Mouse (Mus musculus) left cerebral cortex, postnatal 14 days (tissue): ENCODE results near the gene Ptov1. TPM values are rescaled to one million over a fixed set of nuclear protein-coding genes. Genes with fewer than 3 reads are reported as not detected.
A peak's percentile ranks its signal among the peaks of the same experiment; 100 is the strongest.

Experiments used
- DNase-seq, 2 experiments: peaks; one replicate each; pipeline ENCODE4 v3.0.0; 2021 to 2022; ENCODE audit warnings: low spot score in 2 of 2, mixed read lengths in 1 of 2
- intact Hi-C: fragments of 180-260 bp; cut with DNase I; formaldehyde crosslinking; loops from one replicate; pipeline ENCODE4 v1.15.1; 2025
- microRNA-seq, 2 experiments: library from miRNA; unstranded; fragments of <30 nt; microRNA quantifications; one replicate each; pipeline ENCODE4 v1.2.0; 2022
- total RNA-seq, 2 experiments: library from RNA; stranded (reverse); gene quantifications; 2 replicates each; pipeline ENCODE4 v1.2.3; 2021

Gene Ptov1
- total RNA-seq, 2 experiments from 2014 or later = 263 to 271 TPM

DNA sequence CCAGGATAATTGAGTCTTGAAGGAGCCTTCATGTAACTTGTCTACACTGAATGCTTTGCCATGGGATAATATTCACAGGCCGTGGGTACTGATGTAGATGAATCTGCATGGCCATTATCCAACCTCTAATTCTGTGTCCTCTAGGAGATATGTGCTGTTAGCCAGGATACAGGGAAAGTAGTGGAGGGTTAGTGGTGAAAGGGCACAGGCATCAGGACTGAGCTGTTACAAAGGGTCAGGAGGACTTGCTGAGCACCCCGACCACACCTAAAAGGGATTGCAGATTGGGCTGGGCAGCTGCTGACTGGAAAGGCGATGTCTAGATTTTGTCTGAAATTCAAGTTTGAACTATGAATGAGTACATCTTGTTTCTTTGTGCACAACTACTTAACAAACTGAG is 49.1 kb downstream of the Ptov1 start:
- DNase-seq = no peak
- intact Hi-C loops = no loop called here

DNA sequence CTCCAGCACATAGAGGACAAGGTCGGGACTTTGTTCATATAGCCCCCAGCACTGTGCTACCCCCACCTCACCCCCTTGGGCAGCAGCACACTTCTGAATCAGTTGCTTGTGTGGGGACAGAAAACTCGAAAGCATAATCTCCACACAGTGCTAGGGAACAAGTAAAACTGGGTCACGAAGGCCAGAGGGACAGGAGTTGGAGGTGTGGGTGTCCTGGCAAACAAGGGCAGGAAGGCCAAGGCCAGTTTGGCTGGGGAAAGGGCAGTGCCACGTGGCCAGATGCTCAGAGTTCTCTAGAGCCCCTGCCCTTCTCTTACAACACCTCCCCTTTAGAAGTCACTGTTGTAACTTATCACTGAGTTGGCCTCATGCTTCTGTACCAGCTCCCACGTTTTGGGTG is 49.7 kb downstream of the Ptov1 start:
- intact Hi-C loops = loop anchor here (5.0 kb wide), 1 partner anchor 73 kb away; the partner anchor contains the start of gene Vrk3

DNA sequence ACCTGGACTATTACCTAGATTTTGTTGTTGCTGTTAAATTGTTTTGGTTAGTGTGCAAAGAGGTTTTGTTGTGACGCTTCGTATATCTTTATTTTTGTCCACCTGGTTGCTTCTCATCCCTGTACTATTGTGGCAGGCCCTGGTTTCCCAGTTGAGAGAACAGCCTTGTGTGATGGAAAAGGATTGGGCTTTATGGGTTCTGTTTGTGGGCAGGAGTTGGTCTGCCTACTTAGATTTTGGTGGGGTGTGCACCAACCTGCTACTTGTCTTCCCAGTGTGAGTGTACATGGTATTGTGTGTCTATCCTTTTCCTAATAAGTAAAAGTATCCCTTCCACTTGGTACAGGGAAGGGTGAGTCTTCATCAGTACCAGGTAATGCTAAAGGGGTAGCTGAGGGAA is 50.2 kb downstream of the Ptov1 start:
- intact Hi-C loops = loop anchor here (5.0 kb wide), 1 partner anchor 72 kb away; the partner anchor contains the start of gene Vrk3
- peak in 1 of 2 experiments; percentile 0 for DNase-seq

More for the DNA sequence above, 49.7 kb downstream of the Ptov1 start:
- peak; percentile 0 to 1 for DNase-seq

DNA sequence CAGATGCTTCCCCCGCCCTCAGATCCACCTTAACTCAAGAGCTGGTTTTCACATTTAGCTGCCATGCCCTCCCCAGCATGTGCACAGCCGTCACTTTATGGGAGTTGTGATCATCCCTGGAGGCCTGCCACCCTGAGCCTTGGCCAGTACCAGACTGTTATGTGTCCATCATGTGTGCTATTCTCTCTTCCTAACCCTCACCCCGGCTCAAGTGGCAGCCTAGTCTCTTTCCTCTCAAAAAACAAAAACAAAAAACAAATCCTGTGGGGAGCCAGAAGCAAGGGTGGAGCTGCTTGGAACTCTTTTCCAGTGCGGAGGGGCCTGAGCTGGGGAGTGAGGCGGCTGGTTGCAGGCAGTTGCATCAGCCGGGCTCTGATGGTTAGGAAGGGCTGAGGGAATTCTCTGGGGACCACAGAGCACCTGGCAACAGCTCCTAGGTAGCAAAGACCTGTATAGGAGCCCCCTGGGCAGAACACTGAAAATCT is 50.8 kb downstream of the Ptov1 start:
- intact Hi-C loops = loop anchor here (5.0 kb wide), 1 partner anchor 71 kb away; the partner anchor contains the start of gene Vrk3
- peak in 1 of 2 experiments; percentile 34 for DNase-seq

DNA sequence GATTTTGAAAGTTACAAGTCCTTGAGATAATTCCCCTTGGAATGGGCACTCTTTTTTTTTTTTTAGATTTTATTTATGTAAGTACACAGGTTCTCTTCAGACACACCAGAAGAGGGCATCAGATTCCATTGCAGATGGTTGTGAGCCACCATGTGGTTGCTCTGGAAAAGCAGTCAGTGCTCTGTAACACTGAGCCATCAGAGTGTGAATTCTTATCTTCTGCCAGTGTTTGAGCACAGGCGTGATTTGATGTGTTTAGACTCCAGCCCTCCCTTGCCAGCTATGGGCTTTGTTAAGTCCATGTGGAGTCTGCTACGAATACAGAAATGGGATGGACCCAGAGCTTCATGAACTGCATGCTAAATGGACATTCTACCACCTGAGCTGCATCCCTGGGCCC is 51.4 kb downstream of the Ptov1 start:
- DNase-seq = peak; percentile 17 to 48
- intact Hi-C loops = loop anchor here (5.0 kb wide), 1 partner anchor 71 kb away; the partner anchor contains the start of gene Vrk3

DNA sequence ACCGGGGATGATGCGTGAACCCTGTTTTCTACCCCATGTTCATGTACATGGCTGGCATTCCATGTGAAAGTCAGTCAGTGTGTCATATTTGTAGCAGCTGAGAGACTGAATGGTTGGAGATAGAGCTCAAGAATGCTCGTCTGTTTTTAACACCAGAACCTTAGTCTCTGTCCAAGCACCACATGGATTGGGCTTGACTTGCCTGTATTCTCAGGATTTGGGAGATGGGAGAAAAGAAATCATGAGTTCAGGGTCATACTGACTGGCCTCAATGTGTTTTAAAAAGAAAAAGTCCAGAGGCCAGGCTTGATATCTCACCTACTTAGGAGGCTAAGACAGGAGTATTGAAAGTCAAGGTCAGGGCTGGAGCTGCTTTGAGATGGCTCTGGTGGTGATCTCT is 52.1 kb downstream of the Ptov1 start:
- intact Hi-C loops = loop anchor here (5.0 kb wide), 1 partner anchor 70 kb away; the partner anchor contains the start of gene Vrk3

DNA sequence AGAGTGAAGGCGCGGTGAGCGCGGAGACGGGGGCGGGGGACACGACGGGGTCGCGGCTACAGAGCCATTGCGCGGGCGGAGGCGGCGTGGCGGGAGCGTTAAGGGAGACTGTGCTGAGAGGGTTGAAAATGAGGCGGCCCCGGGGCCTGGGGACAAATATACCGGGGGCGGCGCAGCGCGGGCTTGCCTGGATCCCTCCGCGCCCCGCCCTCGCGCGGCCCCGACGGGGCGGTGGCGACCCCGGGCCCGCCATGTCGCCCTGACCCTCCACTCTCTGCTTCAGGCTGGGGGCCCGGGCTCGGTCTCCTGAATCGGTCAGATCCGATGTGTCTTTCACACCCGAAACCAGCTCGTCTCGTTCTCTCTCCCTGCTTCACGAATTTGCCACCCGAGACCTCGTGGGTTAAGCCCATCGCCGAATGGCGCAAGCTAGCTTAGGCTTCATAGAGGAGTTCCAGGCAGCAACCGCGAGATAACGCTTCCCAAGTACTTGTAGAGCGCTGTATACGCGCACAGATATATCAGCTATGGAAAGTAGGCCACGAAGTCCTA is 53.0 kb downstream of the Ptov1 start, which contains the start of gene Atf5:
Atf5 (minus strand) TSS at position 189 of the 552 bp plus-strand sequence.
- intact Hi-C loops = loop anchor here (5.0 kb wide), 1 partner anchor 69 kb away; the partner anchor contains the start of gene Vrk3
- DNase-seq = peak; percentile 51 to 58

More for the DNA sequence above, 52.1 kb downstream of the Ptov1 start:
- DNase-seq = no peak

DNA sequence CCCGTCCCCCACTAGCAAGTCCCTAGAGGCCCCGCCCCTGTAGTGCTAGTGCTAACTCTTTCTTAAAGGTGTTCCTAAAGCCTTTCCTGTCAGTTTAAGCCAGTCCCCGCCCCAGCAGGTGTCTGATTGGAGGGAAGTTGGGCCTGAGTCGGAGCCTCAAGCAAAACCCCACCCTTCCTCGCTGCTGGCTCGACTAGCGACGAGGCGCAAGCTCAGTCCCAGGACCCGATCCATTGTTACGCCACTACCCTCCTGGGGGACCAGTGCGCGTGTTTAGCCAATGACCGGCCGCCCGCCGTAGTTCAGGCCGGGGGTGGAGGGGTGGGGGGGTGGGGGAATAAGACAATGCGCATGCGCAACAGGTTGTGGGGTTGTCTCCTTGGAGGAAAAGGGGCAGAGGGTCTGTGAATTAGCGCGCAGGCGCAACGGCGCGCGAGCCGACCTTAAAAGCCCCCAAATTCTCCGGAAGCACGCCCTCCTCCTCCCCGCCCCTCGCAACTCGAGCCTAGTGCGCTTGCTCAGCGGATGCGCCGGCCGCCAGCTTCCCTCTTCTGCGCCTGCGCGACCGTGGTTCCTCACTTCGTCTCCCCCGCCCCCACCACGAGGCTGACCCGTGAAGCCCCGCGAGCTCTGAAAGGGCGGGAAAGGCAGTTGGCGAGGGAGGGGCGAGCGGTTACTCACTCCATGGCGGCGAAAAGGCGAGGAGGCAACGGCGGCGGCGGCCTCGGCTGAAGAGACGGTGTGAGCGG is 53.7 kb downstream of the Ptov1 start, which contains the start of the genes Nup62 and Il4i1:
Nup62 (plus strand) TSS at position 368 of the 749 bp plus-strand sequence.
Il4i1 (plus strand) TSS at position 667 of the 749 bp plus-strand sequence.
- intact Hi-C loops = loop anchor here (5.0 kb wide), 1 partner anchor 69 kb away; the partner anchor contains the start of gene Vrk3
- peak; percentile 99 for DNase-seq

DNA sequence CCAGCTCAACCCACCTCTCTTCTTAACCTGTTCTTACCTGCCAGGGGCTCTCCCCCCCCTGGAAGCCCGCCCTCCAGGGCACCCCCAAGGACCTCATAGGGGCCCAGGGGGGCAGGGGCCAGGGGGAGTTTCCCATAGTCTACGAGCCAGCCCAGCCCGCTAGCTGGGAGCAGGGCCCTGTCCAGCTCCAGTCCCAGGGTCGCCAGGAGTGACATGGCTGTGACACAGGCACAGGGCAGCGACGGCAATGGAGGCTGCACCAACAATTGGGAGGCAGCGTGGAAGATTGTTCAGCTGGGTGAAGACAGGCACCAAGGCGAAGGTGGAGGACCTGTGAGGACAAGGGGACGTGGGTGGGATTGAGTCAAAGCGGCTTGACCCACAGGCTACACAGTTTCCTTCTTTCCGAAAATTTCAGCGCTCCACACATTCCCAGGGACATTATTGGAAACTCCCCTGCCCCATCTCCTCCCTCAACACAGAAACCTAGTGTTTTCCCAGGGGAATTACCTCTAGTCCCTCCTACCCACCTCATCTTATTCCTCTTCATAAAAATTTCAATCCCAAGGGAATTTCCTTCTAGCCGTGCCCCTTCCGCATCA is 54.5 kb downstream of the Ptov1 start:
- DNase-seq = no peak
- intact Hi-C loops = loop anchor here (5.0 kb wide), 2 partner anchors 43 to 68 kb away; partner anchors contain the start of gene Vrk3

DNA sequence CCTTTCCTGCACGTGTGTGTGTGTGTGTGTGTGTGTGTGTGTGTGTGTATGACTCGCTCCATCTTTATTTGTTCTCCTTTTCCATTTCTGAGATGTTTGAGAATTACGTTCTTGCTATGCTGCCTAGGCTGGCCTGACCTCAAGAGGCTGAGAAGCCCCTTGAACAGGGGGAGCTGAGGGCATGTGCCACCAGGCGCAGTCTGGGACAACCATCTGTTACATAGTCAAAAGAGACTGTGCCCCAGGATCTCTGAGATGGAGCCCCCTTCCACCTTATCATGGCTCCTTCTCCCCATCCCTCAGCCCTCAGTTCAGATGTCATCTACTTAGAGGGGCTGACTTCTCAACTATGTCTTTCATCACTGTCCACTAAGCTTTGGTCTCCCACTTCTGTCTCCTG is 55.2 kb downstream of the Ptov1 start:
- intact Hi-C loops = loop anchor here (5.0 kb wide), 1 partner anchor 42 kb away; no protein-coding TSS in a partner anchor
- DNase-seq = no peak

DNA sequence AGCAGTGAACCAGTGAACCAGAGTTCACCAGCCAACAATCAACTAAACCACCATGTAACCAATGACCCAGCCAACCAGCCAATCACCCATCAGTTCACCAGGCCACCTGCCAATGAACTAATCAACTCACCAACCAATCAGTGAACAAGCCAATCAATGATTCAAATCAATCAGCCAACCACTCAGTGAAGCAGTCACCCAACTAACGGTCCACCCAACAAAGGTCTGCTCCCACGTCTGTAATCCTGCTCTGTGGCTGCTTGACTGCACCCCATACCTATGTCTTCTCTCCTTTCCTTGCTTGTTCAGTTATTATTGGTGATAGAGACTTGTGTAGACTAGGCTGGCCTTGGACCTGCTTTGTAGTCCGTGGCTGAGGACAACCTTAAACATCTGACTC is 55.6 kb downstream of the Ptov1 start:
- intact Hi-C loops = loop anchor here (5.0 kb wide), 1 partner anchor 42 kb away; no protein-coding TSS in a partner anchor
- no peak for DNase-seq

Small RNAs within 50 kb of the gene (microRNA-seq; reads per million reads assigned to microRNA genes)
- gene Mir707 = 0 reads per million in 2 experiments

Other genes starting within 250 kb of the Ptov1 start
- gene Myh14, start 198.9 kb downstream of the Ptov1 start, total RNA-seq = 10 to 100 TPM in 1 of 2 experiments, 1 to 10 TPM in 1; 8.8 to 14.5 TPM
- gene Izumo2, start 161.0 kb downstream of the Ptov1 start, total RNA-seq = not detected
- 10 to 100 TPM; 25.0 to 28.2 TPM for gene Vrk3, start 121.4 kb downstream of the Ptov1 start, total RNA-seq
- under 1 TPM; 0.37 to 0.38 TPM for gene Zfp473, start 118.7 kb downstream of the Ptov1 start, total RNA-seq
- 10 to 100 TPM; 33.0 to 37.1 TPM for gene Nup62, start 53.7 kb downstream of the Ptov1 start, total RNA-seq
- 1 to 10 TPM; 2.3 to 3.1 TPM for gene Il4i1, start 53.4 kb downstream of the Ptov1 start, total RNA-seq
- 10 to 100 TPM; 24.4 to 25.1 TPM for gene Atf5, start 53.1 kb downstream of the Ptov1 start, total RNA-seq
- 10 to 100 TPM; 80.8 to 81.1 TPM for gene Akt1s1, start 20.8 kb downstream of the Ptov1 start, total RNA-seq
- gene Tbc1d17, start 20.7 kb downstream of the Ptov1 start, total RNA-seq = 10 to 100 TPM; 48.3 to 58.7 TPM
- 10 to 100 TPM; 26.1 to 28.7 TPM for gene Pnkp, start 12.6 kb downstream of the Ptov1 start, total RNA-seq
- gene Med25, start 22.9 kb upstream of the Ptov1 start, total RNA-seq = 100 to 1,000 TPM in 1 of 2 experiments, 10 to 100 TPM in 1; 92.5 to 103 TPM
- gene Fuz, start 26.3 kb upstream of the Ptov1 start, total RNA-seq = 10 to 100 TPM; 20.4 to 22.9 TPM
- 100 to 1,000 TPM; 381 to 392 TPM for gene Ap2a1, start 59.7 kb upstream of the Ptov1 start, total RNA-seq
- gene Tsks, start 73.4 kb upstream of the Ptov1 start, total RNA-seq = 1 to 10 TPM; 2.6 to 2.8 TPM
- gene Cpt1c, start 105.1 kb upstream of the Ptov1 start, total RNA-seq = 100 to 1,000 TPM in 1 of 2 experiments, 10 to 100 TPM in 1; 97.4 to 101 TPM
- 100 to 1,000 TPM; 166 to 183 TPM for gene Prmt1, start 116.8 kb upstream of the Ptov1 start, total RNA-seq
- gene Irf3, start 127.9 kb upstream of the Ptov1 start, total RNA-seq = 10 to 100 TPM; 26.7 to 30.4 TPM
- gene Bcl2l12, start 128.9 kb upstream of the Ptov1 start, total RNA-seq = 1 to 10 TPM; 2.7 to 3.3 TPM
- 100 to 1,000 TPM; 153 to 162 TPM for gene Scaf1, start 146.6 kb upstream of the Ptov1 start, total RNA-seq
- 10 to 100 TPM; 11.4 to 13.0 TPM for gene Rras, start 148.2 kb upstream of the Ptov1 start, total RNA-seq
- 10 to 100 TPM; 61.4 to 65.7 TPM for gene Prr12, start 183.1 kb upstream of the Ptov1 start, total RNA-seq
- 10 to 100 TPM; 52.4 to 54.1 TPM for gene Nosip, start 192.6 kb upstream of the Ptov1 start, total RNA-seq
- 1 to 10 TPM; 6.6 to 7.1 TPM for gene Prrg2, start 192.9 kb upstream of the Ptov1 start, total RNA-seq
- gene Rcn3, start 222.4 kb upstream of the Ptov1 start, total RNA-seq = 1 to 10 TPM; 7.5 to 7.8 TPM
- gene Fcgrt, start 234.1 kb upstream of the Ptov1 start, total RNA-seq = 10 to 100 TPM; 21.0 to 22.8 TPM